Mouse (Mus musculus) G1E (cell line): ENCODE measurements around the gene Arl15.

Experiments
- CTCF ChIP-seq: IDR thresholded peaks from 2 replicates; pipeline ENCODE4 v1.5.1; 2012; ENCODE audit warnings: low read depth, low read length, inconsistent platforms, mixed read lengths
- GATA1 ChIP-seq: IDR thresholded peaks from 2 replicates; pipeline ENCODE4 v1.6.1; 2012; ENCODE audit warnings: borderline replicate concordance, low read length, inconsistent platforms, mixed read lengths
- GATA2 ChIP-seq: IDR thresholded peaks from 2 replicates; pipeline ENCODE4 v1.6.1; 2012; ENCODE audit warnings: low read depth, low read length, inconsistent platforms, borderline replicate concordance
- POLR2AphosphoS5 ChIP-seq: IDR thresholded peaks from 2 replicates; pipeline ENCODE4 v1.6.1; 2012; ENCODE audit warnings: low read depth, low read length, inconsistent platforms; ENCODE audit not compliant: insufficient replicate concordance
- TAL1 ChIP-seq: conservative IDR thresholded peaks from 2 replicates; pipeline ENCODE4 v1.6.1; 2012; ENCODE audit warnings: low read depth, low read length, inconsistent platforms, mixed read lengths

- TF ChIP-seq TAL1 (no peak), CTCF (no peak), POLR2AphosphoS5 (no peak), GATA2 (no peak), GATA1 (no peak)
These were observed 180.6 kb downstream of the Arl15 start for GRCm38 (mm10) chr13:113974866-113975265.
